Mouse (Mus musculus) limb, embryonic 10.5 days (tissue): Measurements from ENCODE around the gene Sco1. TPM values are rescaled to one million over a fixed set of nuclear protein-coding genes. Genes with fewer than 3 reads are reported as not detected.
"Not testable (repeated sequence)": the region's sequence is repeated elsewhere in the genome, so short reads cannot be mapped to it uniquely, and the experiment has no call there.

Source experiments
- DNase-seq: peaks from one replicate; pipeline ENCODE4 v3.0.0-alpha.2; 2017; ENCODE audit warnings: low spot score
- H3K27ac ChIP-seq: fragments of 300-500 bp; sonication (generic); 2 replicates; pipeline ENCODE4 v1.5.1; 2016; ENCODE audit warnings: mild to moderate bottlenecking
- H3K27me3 ChIP-seq: fragments of 300-500 bp; sonication (generic); 2 replicates; pipeline ENCODE4 v1.6.1; 2016; ENCODE audit warnings: low read depth, mild to moderate bottlenecking; ENCODE audit not compliant: poor library complexity, severe bottlenecking
- H3K36me3 ChIP-seq: fragments of 300-500 bp; sonication (generic); 2 replicates; pipeline ENCODE4 v1.6.1; 2016; ENCODE audit warnings: mild to moderate bottlenecking, moderate library complexity
- H3K4me1 ChIP-seq: fragments of 300-500 bp; sonication (generic); 2 replicates; pipeline ENCODE4 v1.6.1; 2016
- H3K4me3 ChIP-seq: fragments of 300-500 bp; sonication (generic); 2 replicates; pipeline ENCODE4 v1.5.1; 2016; ENCODE audit warnings: mild to moderate bottlenecking, moderate library complexity
- H3K9me3 ChIP-seq: fragments of 300-500 bp; sonication (generic); replicated peaks from 2 replicates; pipeline ENCODE4 v1.6.1; 2016; ENCODE audit warnings: mild to moderate bottlenecking
- WGBS: fragments of 180-500 bp; shearing (Covaris S2); methylation state at CpG from one replicate; pipeline ENCODE4 v1.1.7; 2016; 5-methylcytosine and 5-hydroxymethylcytosine counted together
- polyA plus RNA-seq: library from polyadenylated mRNA; unstranded; fragments of >200 nt; fragmentation: Nextera tagmentation; extraction: Ambion mirVana; gene quantifications from 2 replicates; pipeline ENCODE4 v1.2.1, GENCODE M21; 2016

Sco1 gene
- polyA plus RNA-seq, result 22.8 and 24.7 TPM in 2 replicates

- Histone ChIP-seq H3K4me1 (peaks cover 12% of the 10 kb centered on the region), H3K27ac (peak within 1 kb of the TSS; percentile 88), H3K4me3 (peak within 1 kb of the TSS; percentile 98), H3K9me3 (no peaks in the 10 kb centered on the region), H3K36me3 (peaks cover 52% of the 10 kb centered on the region), H3K27me3 (no peaks in the 10 kb centered on the region)
- DNase-seq, result peak; percentile 87
- under 1% methylated on average over 50 of the region's 50 CpGs for WGBS
These were observed at the start of gene Sco1, which contains the start of gene Adprm for GRCm38 (mm10) chr11:67052321-67052952. Sco1 (plus strand) TSS chr11:67052670. Adprm (minus strand) TSS chr11:67052594.

- no peak overlapping the region for H3K27ac ChIP-seq
- H3K9me3 ChIP-seq, result no peaks in the 10 kb centered on the region
- peaks cover 5% of the 10 kb centered on the region; the same call in 1 of the 2 replicates for H3K4me1 ChIP-seq
- WGBS, result 79% methylated on average over 2 of the region's 2 CpGs
- H3K27me3 ChIP-seq, result no peaks in the 10 kb centered on the region
- DNase-seq, result no peak
- no peaks in the 10 kb centered on the region for H3K36me3 ChIP-seq
- H3K4me3 ChIP-seq, result no peak overlapping the region
These were observed 49.6 kb upstream of the Sco1 start for GRCm38 (mm10) chr11:67002911-67003310.

GRCm38 (mm10) chr11:67007961-67008360 is 44.5 kb upstream of the Sco1 start:
- Histone ChIP-seq H3K4me1 (peaks cover 15% of the 10 kb centered on the region), H3K36me3 (no peaks in the 10 kb centered on the region), H3K9me3 (no peaks in the 10 kb centered on the region), H3K27me3 (no peaks in the 10 kb centered on the region), H3K27ac (no peak overlapping the region), H3K4me3 (no peak overlapping the region)
- no peak for DNase-seq
- WGBS, result 88% methylated on average over 8 of the region's 8 CpGs

DNA sequence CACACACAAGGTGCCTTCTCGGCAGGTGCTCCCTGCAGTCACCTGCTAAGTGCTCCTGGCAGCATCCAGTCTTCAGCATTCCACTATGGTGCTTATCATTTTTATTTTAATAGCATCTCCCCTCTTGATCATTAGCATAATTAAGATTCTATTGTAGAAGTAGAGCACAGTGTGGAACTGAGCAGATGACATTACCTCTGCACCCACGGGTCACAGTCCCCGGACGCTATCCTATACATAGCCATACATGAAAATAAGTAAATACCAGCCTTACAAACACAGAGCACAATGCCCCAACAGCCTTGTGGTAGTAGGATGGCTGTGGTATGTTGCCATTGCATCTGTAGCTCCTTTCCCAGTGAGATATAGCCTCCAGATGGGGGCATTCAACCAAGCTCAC is 43.9 kb upstream of the Sco1 start:
- no peaks in the 10 kb centered on the region for H3K27me3 ChIP-seq
- peaks cover 15% of the 10 kb centered on the region for H3K4me1 ChIP-seq
- no peak overlapping the region for H3K27ac ChIP-seq
- DNase-seq, result no peak
- no peak overlapping the region for H3K4me3 ChIP-seq
- no peaks in the 10 kb centered on the region for H3K9me3 ChIP-seq
- WGBS, result 94% methylated on average over 4 of the region's 4 CpGs
- no peaks in the 10 kb centered on the region for H3K36me3 ChIP-seq

DNA sequence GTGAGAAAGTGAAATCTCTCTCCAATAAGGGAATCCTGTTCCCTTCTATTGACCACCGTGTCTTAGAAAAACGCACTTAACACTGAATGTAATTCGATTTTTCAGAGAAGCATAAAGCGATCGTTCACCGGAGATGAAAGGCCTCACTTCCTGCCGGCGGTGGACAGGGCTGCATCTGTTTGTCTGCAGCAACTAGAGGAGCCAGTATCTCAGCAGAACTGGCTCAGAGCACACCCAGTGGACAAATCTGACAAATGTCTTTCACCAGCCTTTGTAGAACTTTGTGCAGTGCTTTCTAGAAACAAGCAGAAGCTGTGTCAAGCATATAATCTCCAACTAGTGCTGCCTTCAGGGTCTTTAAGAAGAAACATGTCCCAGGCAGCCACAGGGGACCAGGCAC is 42.0 kb upstream of the Sco1 start:
- Histone ChIP-seq H3K4me1 (peaks cover 15% of the 10 kb centered on the region), H3K36me3 (no peaks in the 10 kb centered on the region), H3K27me3 (no peaks in the 10 kb centered on the region), H3K4me3 (no peak overlapping the region), H3K27ac (no peak overlapping the region), H3K9me3 (no peaks in the 10 kb centered on the region)
- WGBS, result 6% methylated on average over 8 of the region's 8 CpGs
- DNase-seq, result peak; percentile 34

DNA sequence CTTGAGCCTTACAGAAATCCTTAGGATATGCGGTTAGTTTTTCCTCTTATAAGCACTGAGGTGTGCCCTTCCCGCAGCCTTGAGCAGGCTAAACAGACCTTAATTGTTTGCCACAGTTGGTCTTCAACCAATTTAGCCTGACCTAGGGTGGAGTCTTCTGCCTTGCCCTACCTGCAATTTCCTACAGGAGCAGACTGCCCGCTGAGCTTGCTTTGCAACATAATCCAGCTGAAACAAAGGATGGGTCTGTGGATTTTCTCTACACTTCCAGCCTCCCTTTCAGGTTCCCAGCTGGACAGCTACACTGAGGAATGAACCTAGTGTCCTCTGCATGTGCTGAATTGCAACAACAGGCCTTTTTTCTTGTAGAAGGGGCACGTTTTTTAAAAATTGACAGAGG is 40.8 kb upstream of the Sco1 start:
- WGBS, result 42% methylated on average over 4 of the region's 4 CpGs

DNA sequence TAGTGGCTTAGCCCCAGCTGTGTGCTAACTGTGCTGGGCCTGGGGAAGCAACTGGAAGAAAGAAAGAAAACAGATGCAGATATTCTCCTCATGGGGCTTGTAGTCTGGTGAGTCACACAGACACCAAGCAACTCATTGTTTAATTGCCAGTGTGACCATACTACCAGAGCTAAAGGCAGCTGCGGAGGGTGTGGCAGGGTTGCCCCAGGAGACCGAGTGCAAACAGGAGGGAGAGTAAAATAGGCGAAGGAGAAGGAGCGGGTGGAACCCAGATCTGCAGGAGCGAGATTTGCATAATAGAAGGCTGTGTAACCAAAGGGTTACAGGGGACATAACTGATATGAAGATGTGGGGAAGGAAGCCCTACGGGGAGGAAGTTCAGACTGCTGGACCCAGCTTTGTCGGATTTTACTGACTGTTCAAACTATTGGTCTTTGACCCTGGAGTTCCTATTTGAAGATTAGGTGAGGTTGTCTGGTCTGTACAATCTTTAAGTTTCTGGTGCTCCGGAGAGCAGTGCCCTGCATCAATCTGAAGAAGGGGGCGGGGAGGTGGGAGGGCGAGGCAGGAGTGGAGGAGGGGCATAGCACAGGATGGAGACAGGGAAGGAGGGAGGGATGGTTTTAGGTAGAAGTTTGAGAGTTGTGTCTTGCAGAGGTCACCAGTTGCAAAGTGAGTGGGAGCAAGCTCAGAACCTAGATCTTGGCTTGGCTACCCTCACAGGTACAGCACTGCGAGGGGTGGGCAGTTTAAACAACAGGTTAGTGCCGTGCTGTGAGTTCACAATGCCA is 34.5 kb upstream of the Sco1 start:
- Histone ChIP-seq H3K27me3 (peaks cover 10% of the 10 kb centered on the region), H3K4me3 (no peak overlapping the region), H3K36me3 (no peaks in the 10 kb centered on the region), H3K9me3 (no peaks in the 10 kb centered on the region), H3K4me1 (peaks cover 15% of the 10 kb centered on the region; the same call in 1 of the 2 replicates), H3K27ac (no peak overlapping the region)
- WGBS, result 12% methylated on average over 12 of the region's 12 CpGs
- no peak for DNase-seq

More for the DNA sequence above, 40.8 kb upstream of the Sco1 start:
- Histone ChIP-seq H3K4me3 (no peak overlapping the region), H3K27ac (no peak overlapping the region), H3K36me3 (no peaks in the 10 kb centered on the region), H3K9me3 (no peaks in the 10 kb centered on the region), H3K4me1 (peaks cover 15% of the 10 kb centered on the region), H3K27me3 (no peaks in the 10 kb centered on the region)
- no peak for DNase-seq

DNA sequence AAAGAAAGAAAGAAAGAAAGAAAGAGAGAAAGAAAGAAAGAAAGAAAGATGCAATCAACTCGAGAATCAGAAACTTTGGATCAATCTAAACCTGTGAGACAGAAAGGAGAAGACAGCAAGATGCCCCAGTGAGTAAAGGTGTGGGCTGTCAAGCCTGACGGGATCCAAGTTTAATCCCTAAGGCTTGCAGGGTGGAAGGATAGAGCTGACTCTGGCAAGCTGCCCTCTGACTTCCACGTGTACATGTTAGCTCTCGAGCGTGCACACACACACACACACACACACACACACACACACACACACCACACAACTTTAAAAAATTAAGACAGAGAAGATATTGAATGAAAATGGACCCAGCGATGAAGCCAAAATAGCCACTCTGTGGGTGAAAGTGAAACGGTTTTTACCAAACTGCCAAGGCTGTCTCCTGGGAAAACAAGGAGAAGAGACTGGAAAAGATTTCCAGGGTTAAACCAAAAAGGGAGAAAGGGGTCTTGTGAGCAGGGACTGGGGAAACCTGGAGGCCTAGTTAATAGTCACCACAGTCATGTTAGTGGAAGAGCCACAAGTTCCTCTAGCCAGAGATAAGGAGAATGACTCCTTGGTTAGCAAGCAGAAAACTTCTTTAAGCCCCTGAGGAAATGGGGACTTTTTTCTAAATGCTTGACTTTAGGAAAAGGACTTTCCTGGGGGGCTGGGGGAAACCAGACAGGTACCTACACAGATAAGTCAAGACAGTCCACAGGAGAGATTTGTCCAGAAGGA is 32.6 kb upstream of the Sco1 start:
- peaks cover 18% of the 10 kb centered on the region for H3K27me3 ChIP-seq
- no peak overlapping the region for H3K4me3 ChIP-seq
- no peaks in the 10 kb centered on the region for H3K9me3 ChIP-seq
- 74% methylated on average over 7 of the region's 7 CpGs for WGBS
- no peaks in the 10 kb centered on the region for H3K36me3 ChIP-seq
- no peak overlapping the region for H3K27ac ChIP-seq
- no peak for DNase-seq
- H3K4me1 ChIP-seq, result peaks cover 18% of the 10 kb centered on the region; the same call in 1 of the 2 replicates

- H3K36me3 ChIP-seq, result no peaks in the 10 kb centered on the region
- H3K27me3 ChIP-seq, result peaks cover 18% of the 10 kb centered on the region
- H3K27ac ChIP-seq, result no peak overlapping the region
- peak; percentile 80 for DNase-seq
- WGBS, result 6% methylated on average over 12 of the region's 12 CpGs
- H3K4me3 ChIP-seq, result peak overlapping the region; percentile 32
- peaks cover 26% of the 10 kb centered on the region for H3K4me1 ChIP-seq
- no peaks in the 10 kb centered on the region for H3K9me3 ChIP-seq
These were observed 31.5 kb upstream of the Sco1 start for GRCm38 (mm10) chr11:67020948-67021347.

DNA sequence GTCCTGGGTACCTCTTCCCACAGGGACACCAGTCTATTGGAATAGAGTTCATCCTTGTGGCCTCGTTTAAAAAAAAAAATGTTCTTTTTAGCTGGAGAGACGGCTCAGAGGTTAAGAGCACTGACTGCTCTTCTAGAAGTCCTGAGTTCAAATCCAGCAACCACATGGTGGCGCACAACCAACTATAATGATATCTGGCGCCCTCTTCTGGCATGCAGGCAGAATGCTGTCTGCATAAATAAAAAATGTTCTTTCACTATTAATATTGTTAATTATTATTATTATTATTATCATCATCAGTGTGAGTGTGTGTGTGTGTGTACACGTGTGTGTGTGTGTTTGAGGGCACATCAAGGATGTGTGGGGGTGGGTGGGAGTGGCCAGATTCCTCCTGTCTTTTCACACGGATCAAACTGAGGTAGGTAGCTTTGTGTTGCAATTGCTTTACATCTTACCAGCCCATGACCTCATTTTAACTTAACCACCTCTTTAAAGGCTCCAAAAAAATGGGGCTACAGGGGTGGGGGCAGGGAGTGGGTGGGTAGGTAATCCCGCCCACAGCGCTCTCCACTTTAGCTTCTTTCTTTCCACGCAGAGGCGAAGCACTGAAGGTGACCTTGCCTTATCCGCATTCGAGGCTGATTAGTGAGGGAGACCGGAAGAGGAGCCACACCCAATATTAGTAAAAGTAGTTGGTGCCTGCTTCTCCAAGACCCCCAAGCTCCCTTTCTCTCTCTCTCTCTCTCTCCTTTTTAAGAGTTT is 29.9 kb upstream of the Sco1 start:
- no peak for DNase-seq
- H3K9me3 ChIP-seq, result no peaks in the 10 kb centered on the region
- 89% methylated on average over 13 of the region's 13 CpGs for WGBS
- peaks cover 26% of the 10 kb centered on the region for H3K4me1 ChIP-seq
- no peak overlapping the region for H3K4me3 ChIP-seq
- H3K36me3 ChIP-seq, result no peaks in the 10 kb centered on the region
- H3K27me3 ChIP-seq, result peaks cover 18% of the 10 kb centered on the region
- no peak overlapping the region for H3K27ac ChIP-seq

- H3K36me3 ChIP-seq, DNase-seq, H3K4me3 ChIP-seq, H3K9me3 ChIP-seq, H3K27ac ChIP-seq: not testable (repeated sequence)
- peaks cover 18% of the 10 kb centered on the region for H3K27me3 ChIP-seq
- peaks cover 21% of the 10 kb centered on the region for H3K4me1 ChIP-seq
- 50% methylated on average over 1 of the region's 1 CpGs for WGBS
These were observed 29.3 kb upstream of the Sco1 start for GRCm38 (mm10) chr11:67023191-67023590.

DNA sequence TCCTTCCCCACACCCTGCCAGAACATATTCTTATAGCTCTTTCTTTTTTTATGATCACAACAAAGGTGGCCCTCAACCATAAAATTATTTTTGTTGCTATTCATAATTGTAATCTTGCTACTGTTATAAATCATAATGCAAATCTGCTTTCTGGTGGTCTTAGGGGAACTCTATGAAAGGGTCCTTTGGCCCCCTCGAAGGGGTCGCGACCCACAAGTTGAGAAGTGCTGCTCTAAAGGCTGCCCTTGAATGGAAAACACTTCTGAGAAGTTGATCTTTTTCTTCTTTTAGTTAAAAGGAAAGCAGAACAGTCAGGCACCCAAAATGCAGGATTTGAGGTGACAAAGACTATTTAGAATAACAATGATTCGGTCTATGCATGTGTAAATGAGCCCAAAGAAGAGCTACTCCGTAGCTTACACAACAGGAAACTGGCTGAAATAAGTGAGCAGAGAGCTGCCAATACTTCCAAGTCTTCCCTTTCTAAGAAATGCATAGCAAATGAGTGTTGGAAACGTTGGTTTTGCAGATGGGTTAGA is 28.6 kb upstream of the Sco1 start:
- Histone ChIP-seq H3K27me3 (peaks cover 18% of the 10 kb centered on the region), H3K36me3 (no peaks in the 10 kb centered on the region), H3K9me3 (no peaks in the 10 kb centered on the region), H3K27ac (no peak overlapping the region), H3K4me3 (no peak overlapping the region), H3K4me1 (peaks cover 15% of the 10 kb centered on the region)
- no peak for DNase-seq
- 37% methylated on average over 6 of the region's 6 CpGs for WGBS
